Mouse (Mus musculus): ENCODE measurements at regions not wholly inside any gene's neighbourhood (a gene's known extent, or its start where the extent isn't known, plus 50 kb on each side); places are given as distances from the start of the nearest gene placed in this dataset.

- no peak for ATAC-seq (ENCODE audit: low FRiP score, low read depth)
- no peaks in the 10 kb centered on the region for H3K36me3 ChIP-seq
Observed at GRCm38 (mm10) chr10:126727840-126728239, 173.3 kb downstream of the Atp23 start.

GRCm38 (mm10) chr10:126717961-126718360 lies 183.2 kb downstream of the Atp23 start:
- no peaks in the 10 kb centered on the region for H3K27me3 ChIP-seq
- no peak overlapping the region for H3K27ac ChIP-seq (replicated peaks)
- H3K4me1 ChIP-seq = no peaks in the 10 kb centered on the region
- H3K36me3 ChIP-seq = no peaks in the 10 kb centered on the region
- no peak for ATAC-seq (ENCODE audit: low FRiP score, low read depth)
- no peaks in the 10 kb centered on the region for H3K9me3 ChIP-seq
- no peak overlapping the region for H3K4me2 ChIP-seq (replicated peaks)
- WGBS = 80% methylated on average over 2 of the region's 2 CpGs
- H3K9ac ChIP-seq (replicated peaks) = no peak overlapping the region
- no peak overlapping the region for H3K4me3 ChIP-seq

More at GRCm38 (mm10) chr10:126727840-126728239, 173.3 kb downstream of the Atp23 start:
- H3K4me2 ChIP-seq (replicated peaks) = no peak overlapping the region
- WGBS = 89% methylated on average over 4 of the region's 4 CpGs
- no peak overlapping the region for H3K9ac ChIP-seq (replicated peaks)
- H3K4me3 ChIP-seq = no peak overlapping the region
- no peak overlapping the region for H3K27ac ChIP-seq (replicated peaks)
- no peaks in the 10 kb centered on the region for H3K4me1 ChIP-seq
- H3K9me3 ChIP-seq = no peaks in the 10 kb centered on the region
- H3K27me3 ChIP-seq = no peaks in the 10 kb centered on the region

- 56% methylated on average over 3 of the region's 3 CpGs for WGBS
- Histone ChIP-seq H3K9me3 (no peaks in the 10 kb centered on the region), H3K4me3 (no peak overlapping the region), H3K4me1 (peaks cover 7% of the 10 kb centered on the region), H3K36me3 (no peaks in the 10 kb centered on the region), H3K27me3 (no peaks in the 10 kb centered on the region), H3K4me2 (replicated peaks) (no peak overlapping the region), H3K27ac (replicated peaks) (no peak overlapping the region), H3K9ac (replicated peaks) (no peak overlapping the region)
- no peak for ATAC-seq (ENCODE audit: low FRiP score, low read depth)
Observed at GRCm38 (mm10) chr10:126711758-126712157, 189.4 kb downstream of the Atp23 start.

- 82% methylated on average over 14 of the region's 14 CpGs for WGBS
- H3K9me3 ChIP-seq = no peaks in the 10 kb centered on the region
- no peak overlapping the region for H3K9ac ChIP-seq (replicated peaks)
- no peak overlapping the region for H3K4me2 ChIP-seq (replicated peaks)
- no peak for ATAC-seq (ENCODE audit: low FRiP score, low read depth)
- H3K4me3 ChIP-seq = no peak overlapping the region
- H3K27ac ChIP-seq (replicated peaks) = no peak overlapping the region
- H3K36me3 ChIP-seq = no peaks in the 10 kb centered on the region
- H3K4me1 ChIP-seq = peaks cover 7% of the 10 kb centered on the region
- H3K27me3 ChIP-seq = no peaks in the 10 kb centered on the region
Observed at GRCm38 (mm10) chr10:126709219-126709917, 191.8 kb downstream of the Atp23 start.

- Histone ChIP-seq H3K9ac (replicated peaks) (no peak overlapping the region), H3K27me3 (no peaks in the 10 kb centered on the region), H3K9me3 (no peaks in the 10 kb centered on the region), H3K36me3 (no peaks in the 10 kb centered on the region), H3K27ac (replicated peaks) (no peak overlapping the region), H3K4me2 (replicated peaks) (no peak overlapping the region), H3K4me1 (peaks cover 7% of the 10 kb centered on the region), H3K4me3 (no peak overlapping the region)
- ATAC-seq (ENCODE audit: low FRiP score, low read depth) = no peak
- 57% methylated on average over 4 of the region's 4 CpGs for WGBS
Observed at GRCm38 (mm10) chr10:126708730-126709129, 192.4 kb downstream of the Atp23 start.

GRCm38 (mm10) chr10:126708215-126708614 lies 192.9 kb downstream of the Atp23 start:
- Histone ChIP-seq H3K9ac (replicated peaks) (no peak overlapping the region), H3K4me1 (peaks cover 7% of the 10 kb centered on the region), H3K4me3 (no peak overlapping the region), H3K27ac (replicated peaks) (no peak overlapping the region), H3K9me3 (no peaks in the 10 kb centered on the region), H3K36me3 (no peaks in the 10 kb centered on the region), H3K27me3 (no peaks in the 10 kb centered on the region), H3K4me2 (replicated peaks) (no peak overlapping the region)
- no peak for ATAC-seq (ENCODE audit: low FRiP score, low read depth)
- 74% methylated on average over 4 of the region's 4 CpGs for WGBS

- Histone ChIP-seq H3K36me3 (no peaks in the 10 kb centered on the region), H3K4me1 (no peaks in the 10 kb centered on the region), H3K27ac (replicated peaks) (no peak overlapping the region), H3K27me3 (no peaks in the 10 kb centered on the region), H3K9me3 (no peaks in the 10 kb centered on the region), H3K4me2 (replicated peaks) (no peak overlapping the region), H3K4me3 (no peak overlapping the region), H3K9ac (replicated peaks) (no peak overlapping the region)
- ATAC-seq (ENCODE audit: low FRiP score, low read depth) = no peak
- 86% methylated on average over 10 of the region's 10 CpGs for WGBS
Observed at GRCm38 (mm10) chr10:126697086-126697485, 204.1 kb downstream of the Atp23 start.

- ATAC-seq (ENCODE audit: low FRiP score, low read depth) = no peak
- 51% methylated on average over 25 of the region's 25 CpGs for WGBS
- no peak overlapping the region for H3K4me2 ChIP-seq (replicated peaks)
- no peaks in the 10 kb centered on the region for H3K36me3 ChIP-seq
- no peaks in the 10 kb centered on the region for H3K4me1 ChIP-seq
- no peak overlapping the region for H3K9ac ChIP-seq (replicated peaks)
- H3K9me3 ChIP-seq = no peaks in the 10 kb centered on the region
- no peak overlapping the region for H3K27ac ChIP-seq (replicated peaks)
- H3K4me3 ChIP-seq = no peak overlapping the region
- H3K27me3 ChIP-seq = no peaks in the 10 kb centered on the region
Observed at GRCm38 (mm10) chr10:126690914-126691673, 210.1 kb downstream of the Atp23 start.

- H3K4me3 ChIP-seq = no peak overlapping the region
- peak overlapping the region; percentile 34 for H3K4me2 ChIP-seq (replicated peaks)
- peak; percentile 82 for ATAC-seq (ENCODE audit: low FRiP score, low read depth)
- H3K27me3 ChIP-seq = no peaks in the 10 kb centered on the region
- no peak overlapping the region for H3K27ac ChIP-seq (replicated peaks)
- H3K9ac ChIP-seq (replicated peaks) = no peak overlapping the region
- no peaks in the 10 kb centered on the region for H3K9me3 ChIP-seq
- WGBS = 8% methylated on average over 12 of the region's 12 CpGs
- peaks cover 13% of the 10 kb centered on the region for H3K4me1 ChIP-seq
- H3K36me3 ChIP-seq = no peaks in the 10 kb centered on the region
Observed at GRCm38 (mm10) chr10:126680275-126681184, 220.6 kb downstream of the Atp23 start.

GRCm38 (mm10) chr10:126679224-126680120 lies 221.7 kb downstream of the Atp23 start:
- H3K27me3 ChIP-seq = no peaks in the 10 kb centered on the region
- peak overlapping the region; percentile 22 for H3K4me3 ChIP-seq
- no peak overlapping the region for H3K27ac ChIP-seq (replicated peaks)
- H3K9me3 ChIP-seq = no peaks in the 10 kb centered on the region
- H3K9ac ChIP-seq (replicated peaks) = no peak overlapping the region
- H3K4me2 ChIP-seq (replicated peaks) = peak overlapping the region; percentile 45
- peaks cover 13% of the 10 kb centered on the region for H3K4me1 ChIP-seq
- 22% methylated on average over 25 of the region's 25 CpGs for WGBS
- peak; percentile 25; the same call in 1 of the 2 replicates for ATAC-seq (ENCODE audit: low FRiP score, low read depth)
- no peaks in the 10 kb centered on the region for H3K36me3 ChIP-seq

- H3K27me3 ChIP-seq = no peaks in the 10 kb centered on the region
- H3K9ac ChIP-seq (replicated peaks) = no peak overlapping the region
- no peaks in the 10 kb centered on the region for H3K36me3 ChIP-seq
- H3K4me2 ChIP-seq (replicated peaks) = no peak overlapping the region
- H3K27ac ChIP-seq (replicated peaks) = no peak overlapping the region
- WGBS = 43% methylated on average over 5 of the region's 5 CpGs
- no peaks in the 10 kb centered on the region for H3K9me3 ChIP-seq
- H3K4me1 ChIP-seq = no peaks in the 10 kb centered on the region
- H3K4me3 ChIP-seq = no peak overlapping the region
- no peak for ATAC-seq (ENCODE audit: low FRiP score, low read depth)
Observed at GRCm38 (mm10) chr10:126673437-126673836, 227.7 kb downstream of the Atp23 start.

All from midbrain, embryonic 12.5 days (tissue).